Mouse (Mus musculus) lung, embryonic 14.5 days (tissue): ENCODE data around the gene Kcnq1. TPM values are rescaled to one million over a fixed set of nuclear protein-coding genes. Genes with fewer than 3 reads are reported as not detected.

Source experiments
- ATAC-seq: fragments of 200-750 bp; cut with Nextera tagmentation; 2 replicates; pipeline ENCODE4 v1.8.0; 2017; ENCODE audit warnings: mild to moderate bottlenecking, moderate TSS enrichment, moderate library complexity; ENCODE audit not compliant: insufficient read depth
- DNase-seq: peaks from one replicate; pipeline ENCODE4 v3.0.0-alpha.2; 2015
- H3K27ac ChIP-seq: fragments of 300-500 bp; sonication (generic); 2 replicates; pipeline ENCODE4 v1.5.1; 2014; ENCODE audit warnings: low read depth, mild to moderate bottlenecking, moderate library complexity
- H3K27me3 ChIP-seq: fragments of 300-500 bp; sonication (generic); 2 replicates; pipeline ENCODE4 v1.6.1; 2014; ENCODE audit warnings: low read length, control low read depth; ENCODE audit not compliant: insufficient read depth
- H3K36me3 ChIP-seq: fragments of 300-500 bp; sonication (generic); 2 replicates; pipeline ENCODE4 v1.6.1; 2014; ENCODE audit warnings: control low read depth; ENCODE audit not compliant: insufficient read depth
- H3K4me1 ChIP-seq: fragments of 300-500 bp; sonication (generic); 2 replicates; pipeline ENCODE4 v1.6.1; 2014; ENCODE audit warnings: antibody characterized with exemption, control low read depth; ENCODE audit not compliant: insufficient read depth
- H3K4me2 ChIP-seq: fragments of 300-500 bp; sonication (generic); 2 replicates; pipeline ENCODE4 v1.6.1; 2014; ENCODE audit warnings: mild to moderate bottlenecking
- H3K4me3 ChIP-seq: fragments of 300-500 bp; sonication (generic); 2 replicates; pipeline ENCODE4 v1.5.1; 2014; ENCODE audit warnings: low read depth, low read length
- H3K9ac ChIP-seq: fragments of 300-500 bp; sonication (generic); 2 replicates; pipeline ENCODE4 v1.6.1; 2014
- H3K9me3 ChIP-seq: fragments of 300-500 bp; sonication (generic); 2 replicates; pipeline ENCODE4 v1.6.1; 2016; ENCODE audit warnings: low read depth, low read length, control low read depth
- CTCF ChIP-seq: IDR thresholded peaks from 2 replicates; pipeline ENCODE4 v1.5.1; 2016; ENCODE audit warnings: antibody characterized with exemption, low read depth
- WGBS: fragments of 180-500 bp; shearing (Covaris S2); extraction: QIAGEN DNeasy Blood & Tissue Kit; methylation state at CpG from one replicate; pipeline ENCODE4 v1.1.7; 2014; 5-methylcytosine and 5-hydroxymethylcytosine counted together
- polyA plus RNA-seq: library from polyadenylated mRNA; unstranded; fragments of >200 nt; fragmentation: Nextera tagmentation; extraction: Ambion mirVana; gene quantifications from 2 replicates; pipeline ENCODE4 v1.2.1, GENCODE M21; 2014

The Kcnq1 gene
- polyA plus RNA-seq, 1 experiment from 2014 or later, result 5.3 TPM

- no peak for ATAC-seq
- H3K27ac ChIP-seq, result no peak overlapping the region
- no peaks in the 10 kb centered on the region for H3K36me3 ChIP-seq
- no peak overlapping the region for H3K4me2 ChIP-seq
- no peaks in the 10 kb centered on the region for H3K9me3 ChIP-seq
- no peaks in the 10 kb centered on the region for H3K4me1 ChIP-seq
- H3K4me3 ChIP-seq, result no peak overlapping the region
- no peak for DNase-seq
- no peaks in the 10 kb centered on the region for H3K27me3 ChIP-seq
- no peak overlapping the region for H3K9ac ChIP-seq
- no peak for TF ChIP-seq CTCF
Observed at GRCm38 (mm10) chr7:143261246-143261645, 155.1 kb downstream of the Kcnq1 start.

- H3K4me2 ChIP-seq, result no peak overlapping the region
- H3K27me3 ChIP-seq, result no peaks in the 10 kb centered on the region
- ATAC-seq (no peak), DNase-seq (no peak)
- no peak overlapping the region for H3K9ac ChIP-seq
- 33% methylated on average over 3 of the region's 3 CpGs for WGBS
- TF ChIP-seq CTCF, result no peak
- H3K36me3 ChIP-seq, result no peaks in the 10 kb centered on the region
- H3K4me3 ChIP-seq, result no peak overlapping the region
- H3K27ac ChIP-seq, result no peak overlapping the region
- no peaks in the 10 kb centered on the region for H3K9me3 ChIP-seq
- no peaks in the 10 kb centered on the region for H3K4me1 ChIP-seq
Observed at GRCm38 (mm10) chr7:143263557-143263956, 157.4 kb downstream of the Kcnq1 start.

- Histone ChIP-seq H3K4me1 (no peaks in the 10 kb centered on the region), H3K4me3 (no peak overlapping the region), H3K4me2 (no peak overlapping the region), H3K27me3 (no peaks in the 10 kb centered on the region), H3K9ac (no peak overlapping the region), H3K36me3 (no peaks in the 10 kb centered on the region), H3K27ac (no peak overlapping the region), H3K9me3 (no peaks in the 10 kb centered on the region)
- WGBS, result 73% methylated on average over 4 of the region's 4 CpGs
- no peak for DNase-seq
- TF ChIP-seq CTCF, result no peak
- ATAC-seq, result no peak
Observed at GRCm38 (mm10) chr7:143263966-143264365, 157.8 kb downstream of the Kcnq1 start.

DNA sequence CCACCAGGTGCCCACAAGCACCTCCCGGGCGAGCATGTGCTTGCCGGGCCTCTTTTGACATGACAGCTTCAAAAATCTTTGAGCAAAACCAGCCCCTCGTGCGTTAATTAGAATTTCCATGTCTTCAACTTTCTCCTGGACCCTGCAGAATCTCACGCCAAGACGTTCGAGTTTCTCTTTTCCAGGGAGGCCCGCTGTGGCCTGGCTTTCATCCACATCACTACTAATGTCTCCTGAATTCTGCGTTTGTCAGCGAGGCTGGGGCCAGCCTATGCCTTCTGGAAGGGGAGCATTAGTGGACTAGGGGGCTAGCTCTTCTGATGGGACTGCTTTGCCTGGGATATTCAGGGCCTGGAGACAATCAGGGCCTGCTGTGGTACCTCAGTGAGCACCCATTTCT, 159.2 kb downstream of the Kcnq1 start:
- Histone ChIP-seq H3K36me3 (no peaks in the 10 kb centered on the region), H3K4me1 (no peaks in the 10 kb centered on the region), H3K4me3 (no peak overlapping the region), H3K9ac (no peak overlapping the region), H3K4me2 (no peak overlapping the region), H3K9me3 (no peaks in the 10 kb centered on the region), H3K27me3 (no peaks in the 10 kb centered on the region), H3K27ac (no peak overlapping the region)
- no peak for DNase-seq
- no peak for TF ChIP-seq CTCF
- 85% methylated on average over 11 of the region's 11 CpGs for WGBS
- ATAC-seq, result no peak

- 76% methylated on average over 8 of the region's 8 CpGs for WGBS
- TF ChIP-seq CTCF, result no peak
- H3K27ac ChIP-seq, result no peak overlapping the region
- no peaks in the 10 kb centered on the region for H3K27me3 ChIP-seq
- DNase-seq (no peak), ATAC-seq (no peak)
- H3K4me2 ChIP-seq, result no peak overlapping the region
- no peak overlapping the region for H3K4me3 ChIP-seq
- no peaks in the 10 kb centered on the region for H3K36me3 ChIP-seq
- H3K9ac ChIP-seq, result no peak overlapping the region
- H3K9me3 ChIP-seq, result no peaks in the 10 kb centered on the region
- H3K4me1 ChIP-seq, result no peaks in the 10 kb centered on the region
Observed at GRCm38 (mm10) chr7:143265829-143266438, 159.8 kb downstream of the Kcnq1 start.

GRCm38 (mm10) chr7:143273747-143274146, 167.6 kb downstream of the Kcnq1 start:
- no peak for DNase-seq
- Histone ChIP-seq H3K27ac (0 out of 2 replicates have a peak overlapping the region, but pooled peaks have one; percentile 24), H3K36me3 (peaks cover 3% of the 10 kb centered on the region; the same call in 1 of the 2 replicates), H3K4me1 (peaks cover 3% of the 10 kb centered on the region; the same call in 1 of the 2 replicates), H3K4me3 (no peak overlapping the region), H3K4me2 (no peak overlapping the region), H3K9ac (no peak overlapping the region), H3K27me3 (no peaks in the 10 kb centered on the region), H3K9me3 (no peaks in the 10 kb centered on the region)
- ATAC-seq, result no peak
- TF ChIP-seq CTCF, result no peak
- 73% methylated on average over 4 of the region's 4 CpGs for WGBS

DNA sequence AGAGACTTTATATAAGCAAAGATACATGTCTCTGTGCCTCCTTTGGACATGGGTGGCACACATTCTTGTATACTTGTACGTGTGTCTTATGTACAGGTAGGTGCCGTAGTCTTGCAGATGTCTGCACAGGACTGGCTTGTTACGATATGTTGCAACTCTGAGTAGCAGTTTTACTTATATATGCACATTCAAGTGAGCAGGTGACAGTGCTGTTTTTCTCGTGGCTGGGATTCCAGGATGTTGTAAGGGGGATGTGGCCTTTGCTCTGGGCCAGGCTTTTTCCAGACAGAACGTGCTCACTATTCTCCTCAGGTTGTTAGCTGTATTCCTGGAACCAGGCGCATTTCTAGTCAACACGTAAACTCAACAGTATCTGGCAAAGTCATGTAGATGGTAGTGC, 168.9 kb downstream of the Kcnq1 start:
- H3K4me2 ChIP-seq, result no peak overlapping the region
- no peak overlapping the region for H3K9ac ChIP-seq
- no peak overlapping the region for H3K27ac ChIP-seq
- ATAC-seq, result no peak
- H3K9me3 ChIP-seq, result no peaks in the 10 kb centered on the region
- no peak overlapping the region for H3K4me3 ChIP-seq
- 78% methylated on average over 7 of the region's 7 CpGs for WGBS
- H3K4me1 ChIP-seq, result peaks cover 3% of the 10 kb centered on the region; the same call in 1 of the 2 replicates
- no peak for DNase-seq
- peaks cover 3% of the 10 kb centered on the region; the same call in 1 of the 2 replicates for H3K36me3 ChIP-seq
- no peak for TF ChIP-seq CTCF
- H3K27me3 ChIP-seq, result no peaks in the 10 kb centered on the region
